Mouse (Mus musculus) Muller cell, postnatal 12 days (primary cell): ENCODE measurements around the gene Mt2.
A peak's percentile ranks its signal among the peaks of the same experiment; 100 is the strongest.

ENCODE experiments used
- DNase-seq: peaks from one replicate; pipeline ENCODE4 v3.0.0-alpha.2; 2015; ENCODE audit errors: inconsistent ontology term

Gene Mt2

DNA sequence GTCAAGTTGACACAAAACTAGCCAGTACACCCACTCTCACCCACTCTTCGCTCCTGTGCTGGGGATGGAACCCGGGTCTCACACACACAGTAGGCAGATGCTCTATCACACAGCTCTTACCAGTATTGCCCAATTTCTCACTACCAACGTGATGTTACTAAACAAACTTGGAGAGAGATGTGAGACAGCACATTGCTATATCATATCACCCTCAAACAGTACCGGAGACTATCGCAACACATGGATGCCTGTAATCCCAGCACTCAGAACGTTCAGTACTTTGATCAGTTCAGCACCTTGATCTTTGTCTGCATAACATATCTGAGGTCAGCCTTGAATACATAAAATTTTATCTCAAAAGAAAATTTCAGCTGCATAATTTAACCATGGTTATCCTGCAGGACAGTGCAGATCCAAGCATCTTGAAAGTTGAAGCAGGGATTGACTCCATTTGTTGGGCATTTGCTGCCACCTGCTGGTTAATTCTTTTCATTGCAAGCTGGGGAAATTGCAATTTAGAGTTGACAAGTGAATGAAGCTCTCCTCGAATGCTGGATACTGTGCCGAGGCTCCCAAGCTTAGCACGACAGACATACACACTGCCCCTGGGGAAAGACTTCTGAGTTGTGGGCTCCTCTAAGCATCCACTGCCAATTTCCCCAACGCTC is 26.9 kb downstream of the Mt2 start:
- DNase-seq = no peak

DNA sequence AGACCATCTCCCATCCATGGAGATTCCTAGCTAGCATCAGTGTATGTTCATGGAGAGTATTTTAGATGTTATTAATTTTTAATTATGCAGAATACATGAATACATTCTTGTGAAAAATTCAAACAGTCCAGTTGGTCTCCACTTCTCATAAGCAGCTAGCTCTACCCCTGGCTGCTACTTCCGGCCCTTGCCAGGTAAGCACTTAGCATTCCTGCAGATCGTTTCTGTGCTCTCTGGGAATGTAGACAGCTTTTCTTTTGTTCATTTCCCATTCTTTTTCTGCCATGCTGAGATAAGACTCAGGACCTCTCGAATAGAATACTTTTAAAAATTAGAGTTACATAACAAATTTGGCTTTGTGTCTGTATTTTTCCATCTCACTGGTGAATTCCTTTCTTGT is 31.6 kb downstream of the Mt2 start:
- no peak for DNase-seq

DNA sequence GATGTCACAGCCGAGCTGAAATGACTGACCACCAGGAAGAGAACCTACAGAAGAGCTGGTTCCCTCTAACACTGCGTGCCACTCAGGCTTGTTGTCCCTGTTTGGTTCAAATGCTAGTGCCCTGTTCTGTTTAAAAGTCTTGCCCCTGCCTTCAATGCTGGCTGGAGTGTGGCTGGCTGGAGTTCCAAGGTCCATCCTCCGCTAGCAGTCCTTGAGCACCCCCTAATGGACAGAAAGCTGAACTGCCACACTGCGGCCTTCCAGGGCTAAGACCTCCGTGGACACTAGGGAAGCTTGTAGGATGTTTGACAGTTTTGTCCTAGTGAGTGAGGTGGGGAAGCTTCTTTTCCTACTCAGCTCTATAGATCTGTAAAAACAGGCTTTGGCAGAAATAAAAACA is 33.3 kb downstream of the Mt2 start:
- DNase-seq = peak; percentile 66

DNA sequence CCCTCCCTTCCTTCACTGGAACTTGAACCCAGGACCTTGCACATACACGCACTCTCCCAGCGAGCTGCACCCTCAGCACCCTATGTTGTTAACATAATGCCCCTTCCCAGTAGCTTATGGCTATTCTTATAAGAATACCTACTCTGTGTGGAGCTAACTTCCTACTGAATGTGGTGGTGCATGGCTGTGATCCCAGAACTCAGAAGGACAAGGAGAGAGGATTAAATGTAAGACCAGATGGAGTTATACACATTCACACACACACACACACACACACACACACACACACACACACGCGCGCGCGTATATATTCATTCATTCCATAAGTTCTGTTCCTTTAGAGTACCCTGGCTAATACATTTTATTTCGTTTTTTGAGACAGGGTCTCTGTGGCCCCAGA is 33.8 kb downstream of the Mt2 start:
- DNase-seq = no peak

DNA sequence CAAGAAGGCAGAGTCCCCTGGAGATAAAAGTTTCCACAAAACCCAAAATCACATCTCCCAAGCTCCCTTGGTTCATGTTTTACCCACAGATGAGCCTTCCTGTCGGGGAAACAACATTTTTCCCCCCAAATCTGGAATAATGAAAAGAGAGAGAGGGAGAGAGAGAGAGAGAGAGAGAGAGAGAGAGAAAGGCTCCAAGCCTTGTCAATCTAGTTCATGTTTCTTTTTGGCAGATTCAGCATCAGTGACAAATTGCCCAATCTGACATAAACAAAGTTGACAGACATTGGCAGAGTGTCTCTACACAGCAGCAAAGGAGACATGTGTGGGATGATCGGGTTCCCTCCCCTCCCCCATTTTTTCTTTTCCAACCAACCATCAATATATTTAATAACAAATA is 35.0 kb downstream of the Mt2 start:
- peak; percentile 53 for DNase-seq

DNA sequence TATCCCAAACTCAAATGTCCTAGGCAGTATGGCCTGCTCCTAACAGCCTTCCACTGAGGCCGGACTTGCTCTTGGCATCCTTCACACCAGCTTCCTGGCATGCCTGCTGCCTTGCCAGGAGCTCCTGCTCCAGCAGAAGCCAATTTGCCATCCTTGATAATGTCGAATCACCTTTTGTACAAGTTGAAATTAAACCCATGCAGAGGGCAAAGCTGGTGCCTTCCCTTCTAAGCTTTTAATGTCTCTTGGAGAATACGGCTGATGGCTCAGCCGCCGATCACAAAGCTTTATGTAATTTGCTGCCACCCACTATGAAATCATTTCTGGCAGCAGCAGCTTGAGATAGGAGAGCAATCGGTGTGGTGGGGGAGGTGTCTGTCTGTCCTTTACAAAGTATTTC is 37.2 kb downstream of the Mt2 start:
- no peak for DNase-seq

DNA sequence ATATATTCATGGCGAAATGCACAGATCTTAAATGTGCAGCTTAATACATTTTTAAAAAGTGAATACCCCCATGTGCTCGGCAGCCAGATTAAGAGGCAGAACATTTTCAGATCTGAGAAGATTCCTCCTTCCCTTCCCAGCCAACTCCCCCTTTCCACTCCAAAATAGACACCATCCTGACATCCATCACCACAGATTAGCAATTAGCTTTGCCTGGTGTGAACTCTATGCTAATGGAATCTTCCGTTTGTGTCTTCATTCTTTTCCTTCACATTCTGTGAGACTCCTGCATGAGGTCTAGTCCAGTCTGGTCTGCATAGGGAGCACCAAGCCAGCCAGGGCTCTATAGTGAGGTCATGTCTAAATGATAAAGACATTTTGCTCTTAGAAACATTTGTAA is 37.8 kb downstream of the Mt2 start:
- no peak for DNase-seq

DNA sequence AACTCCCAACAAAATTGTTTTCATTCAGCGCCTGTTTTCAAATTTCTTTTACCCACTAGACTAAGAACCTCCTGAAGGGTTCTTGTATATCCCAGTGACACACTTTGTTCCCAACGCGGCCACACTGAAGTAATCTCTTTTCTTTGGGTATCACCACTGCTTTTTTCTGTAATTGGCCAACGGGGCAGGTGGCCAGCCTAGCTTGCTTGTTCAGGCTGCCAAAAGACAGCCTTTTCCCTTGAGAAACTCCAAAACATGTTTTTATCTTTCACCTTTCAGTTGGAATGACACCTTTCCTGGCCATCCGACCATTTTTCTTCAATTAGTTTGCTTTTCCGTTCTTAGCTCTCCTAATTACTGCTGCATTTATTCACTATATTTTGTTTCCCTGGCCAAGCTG is 41.4 kb downstream of the Mt2 start:
- no peak for DNase-seq

DNA sequence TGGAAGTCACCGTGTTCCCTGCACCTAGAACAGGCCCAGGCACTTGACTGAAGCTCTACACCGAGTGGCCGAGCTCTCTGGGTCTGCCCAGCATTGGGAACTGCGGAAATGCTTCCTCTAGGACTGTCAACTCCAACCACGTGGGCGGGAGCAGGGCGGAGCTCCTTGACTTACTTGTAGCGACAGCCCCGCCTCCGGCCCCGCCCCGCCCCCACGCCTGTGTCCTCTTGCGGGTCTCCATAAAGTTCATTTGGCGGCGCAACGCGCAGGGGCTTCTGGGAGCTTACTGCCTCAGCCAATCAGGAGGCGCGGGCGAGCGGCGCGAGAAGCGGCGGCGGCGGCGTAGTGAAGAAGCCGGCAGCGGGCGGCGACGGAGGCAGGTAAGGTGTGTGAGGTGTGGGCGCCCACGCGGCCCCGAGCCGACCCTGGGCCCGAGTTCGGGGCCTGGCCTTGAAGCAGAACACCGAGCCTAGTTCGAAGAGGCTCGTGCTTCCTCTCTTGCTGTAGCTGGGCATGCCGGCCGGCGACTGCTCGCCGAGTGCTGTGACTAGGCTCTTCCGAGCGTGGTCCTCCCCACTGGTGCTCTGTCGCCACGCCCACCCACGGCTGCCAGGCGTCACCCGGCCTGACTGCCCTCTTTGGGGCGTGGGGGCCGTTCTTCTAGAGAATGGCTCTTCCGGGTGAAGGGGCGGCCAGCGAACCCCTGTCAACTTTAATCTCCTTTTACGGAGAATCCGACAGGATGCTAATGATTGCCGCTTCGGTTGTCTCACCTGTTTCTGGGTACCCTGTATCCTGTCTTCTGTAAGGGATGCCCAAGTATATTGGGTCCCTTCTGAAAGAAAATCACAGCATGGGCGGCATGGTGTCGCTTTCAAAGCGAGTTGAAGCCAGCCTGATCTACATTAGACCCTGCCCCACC is 42.0 kb downstream of the Mt2 start, which contains the start of gene Nup93:
Gene Nup93 (plus strand): TSS at position 313 of the 922 bp plus-strand sequence.
- DNase-seq = peak; percentile 100
